Mouse (Mus musculus) urinary bladder, adult 2 months (tissue): Measurements from ENCODE around the gene Msi2. TPM values are rescaled to one million over a fixed set of nuclear protein-coding genes. Genes with fewer than 3 reads are reported as not detected.

Experiments
- DNase-seq: peaks from one replicate; pipeline ENCODE4 v3.0.0; 2022; ENCODE audit warnings: low spot score
- polyA plus RNA-seq: library from polyadenylated mRNA; depleted of rRNA; stranded (reverse); fragments of >200 nt; gene quantifications from 2 replicates; pipeline ENCODE4 v1.2.3, GENCODE M21; 2012

The Msi2 gene
- polyA plus RNA-seq, 1 experiment: 44.7 TPM

GRCm38 (mm10) chr11:88448571-88448970, 269.7 kb downstream of the Msi2 start:
- DNase-seq: no peak

- DNase-seq: no peak
Observed at GRCm38 (mm10) chr11:88447350-88447749, 271.0 kb downstream of the Msi2 start.

DNA sequence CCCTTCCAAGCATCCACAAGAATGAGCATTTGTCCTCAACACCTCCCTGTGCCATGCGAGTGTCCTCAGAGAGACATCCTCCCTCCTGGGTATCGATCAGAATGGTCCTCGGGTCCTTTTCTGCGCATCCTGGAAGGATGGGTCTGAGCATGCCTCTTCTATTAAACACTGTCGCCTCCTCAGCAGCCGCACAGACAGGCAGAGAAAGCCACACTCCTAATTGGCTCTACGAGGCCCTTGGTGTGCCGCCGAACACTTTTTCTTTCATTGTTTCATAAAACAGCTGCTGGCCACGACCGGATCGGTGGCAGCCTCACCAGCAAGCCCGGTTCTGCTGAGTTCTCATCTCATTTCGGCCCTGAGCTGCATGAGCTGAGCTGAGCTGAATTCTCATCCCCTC, 274.4 kb downstream of the Msi2 start:
- DNase-seq: no peak

DNA sequence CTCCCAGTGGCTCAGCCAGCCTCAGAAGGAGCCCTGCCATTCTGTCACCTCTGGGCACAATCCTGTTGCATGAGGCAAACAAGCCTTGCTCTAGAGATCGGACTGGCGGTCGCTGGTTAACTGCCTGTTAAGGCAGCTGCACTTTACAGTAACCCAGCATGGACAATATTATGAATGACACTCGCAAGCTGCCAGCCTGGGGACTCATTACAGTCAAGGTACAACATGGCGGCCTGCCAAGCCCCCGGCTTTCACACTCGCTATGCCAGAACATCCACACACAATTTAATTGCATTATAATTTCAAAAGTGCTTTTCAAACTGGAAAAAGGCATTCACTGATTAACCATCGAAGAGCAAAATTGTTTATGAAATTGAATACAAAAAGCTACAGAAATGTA, 275.0 kb downstream of the Msi2 start:
- no peak for DNase-seq

GRCm38 (mm10) chr11:88441871-88442740, 276.2 kb downstream of the Msi2 start:
- DNase-seq: no peak

DNA sequence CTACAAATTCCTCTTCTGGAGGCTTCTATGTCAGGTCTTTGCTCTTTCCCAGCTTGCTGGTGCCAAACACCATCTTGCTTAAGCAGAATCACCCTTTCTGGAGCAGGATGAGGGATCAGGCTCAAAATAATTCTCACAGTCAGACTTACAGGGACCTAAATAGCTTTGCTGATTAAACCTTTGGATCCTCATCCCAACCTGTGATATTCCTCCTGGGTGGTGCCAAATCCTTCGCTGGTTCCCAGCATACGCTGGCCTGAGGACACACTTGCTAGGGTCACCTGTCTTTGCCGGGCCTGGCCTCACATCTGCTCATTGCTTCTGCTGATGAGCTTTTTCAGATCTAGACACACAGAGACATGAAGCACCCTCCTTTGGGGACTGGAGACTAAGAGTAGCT, 279.7 kb downstream of the Msi2 start:
- DNase-seq: no peak

GRCm38 (mm10) chr11:88436596-88436995, 281.7 kb downstream of the Msi2 start:
- DNase-seq: no peak

DNA sequence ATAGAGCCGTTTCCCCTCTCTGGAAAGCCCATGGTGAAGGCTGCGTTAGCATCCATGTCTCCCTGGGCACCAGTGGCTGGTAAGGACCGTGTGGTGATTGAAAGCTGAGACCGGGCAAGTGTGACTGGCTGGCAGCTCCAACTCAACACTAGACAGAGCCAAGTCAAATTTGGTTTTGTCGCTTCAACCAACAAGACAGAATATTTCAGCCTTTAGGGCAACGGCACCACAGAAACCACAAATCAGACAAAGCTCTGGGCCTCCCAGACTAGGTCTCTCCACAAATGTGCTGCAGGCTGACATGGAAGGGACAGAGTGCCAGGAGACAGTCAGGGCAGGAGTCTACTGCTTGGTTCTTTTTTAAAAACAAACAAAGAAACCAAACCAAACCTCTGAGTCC, 282.8 kb downstream of the Msi2 start:
- DNase-seq: no peak

DNA sequence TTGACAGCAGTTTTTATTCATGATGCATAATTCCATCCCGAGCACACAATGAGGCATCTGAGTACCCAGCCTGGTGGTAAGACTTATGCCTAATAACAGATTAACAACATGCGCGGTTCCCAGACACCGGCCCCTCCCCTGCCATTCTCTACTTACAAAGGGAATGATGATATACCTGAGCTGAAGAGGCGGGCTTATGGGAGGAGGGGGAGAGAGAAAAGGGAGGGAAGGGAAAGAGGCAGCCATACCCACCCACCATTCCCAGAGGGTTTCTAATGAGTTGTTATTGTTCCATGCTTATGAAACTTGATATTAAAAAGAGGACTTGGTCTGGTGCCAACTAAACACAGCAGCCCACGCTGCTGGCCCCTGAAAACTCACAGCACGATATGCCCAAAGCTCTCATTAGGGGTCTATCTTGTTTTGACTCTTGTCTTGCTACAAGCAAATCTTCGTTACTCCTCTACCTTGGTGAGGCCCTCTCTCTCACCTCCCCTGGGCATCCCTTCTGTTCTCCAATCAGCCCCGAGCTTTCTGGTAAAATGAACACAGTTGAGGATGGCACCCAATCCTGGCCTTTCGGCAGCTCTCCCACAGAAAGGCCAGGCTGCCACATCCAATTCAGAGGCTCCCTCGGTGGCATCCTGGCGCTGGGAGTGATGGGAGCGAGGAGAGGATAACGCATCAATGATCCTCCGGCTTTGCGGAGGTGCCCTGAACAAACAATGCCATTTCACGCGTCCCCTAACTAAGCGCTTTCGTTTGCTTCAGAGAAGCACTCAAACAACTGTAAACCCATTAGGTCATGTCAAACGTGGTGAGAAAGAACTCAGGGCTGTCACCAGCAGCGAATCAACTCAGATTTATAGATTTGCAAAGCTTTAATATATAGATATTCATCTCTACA, 286.7 kb downstream of the Msi2 start:
- no peak for DNase-seq

- no peak for DNase-seq
Observed at GRCm38 (mm10) chr11:88430292-88430691, 288.0 kb downstream of the Msi2 start.

DNA sequence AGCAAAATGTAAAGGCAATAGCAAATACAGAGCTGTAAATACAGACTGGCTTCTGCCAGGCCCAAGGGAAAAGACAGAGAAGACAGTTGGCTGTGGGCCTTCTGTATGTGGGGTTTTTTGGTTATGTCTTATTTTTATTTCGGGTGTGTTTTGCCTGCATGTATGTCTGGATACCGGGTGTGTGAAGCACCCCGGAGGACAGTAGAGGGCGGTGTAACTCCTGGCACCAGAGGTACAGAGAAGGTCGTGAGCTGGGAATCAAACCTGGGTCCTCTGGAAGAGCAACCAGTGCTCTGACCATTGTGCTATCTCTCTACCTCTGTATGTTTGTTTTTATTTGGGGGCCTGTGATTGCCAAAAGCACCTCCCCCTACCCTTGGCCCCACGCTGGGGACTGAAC, 288.6 kb downstream of the Msi2 start:
- no peak for DNase-seq

- DNase-seq: no peak
Observed at GRCm38 (mm10) chr11:88425631-88426101, 292.6 kb downstream of the Msi2 start.

- DNase-seq: no peak
Observed at GRCm38 (mm10) chr11:88424034-88424767, 294.1 kb downstream of the Msi2 start.

DNA sequence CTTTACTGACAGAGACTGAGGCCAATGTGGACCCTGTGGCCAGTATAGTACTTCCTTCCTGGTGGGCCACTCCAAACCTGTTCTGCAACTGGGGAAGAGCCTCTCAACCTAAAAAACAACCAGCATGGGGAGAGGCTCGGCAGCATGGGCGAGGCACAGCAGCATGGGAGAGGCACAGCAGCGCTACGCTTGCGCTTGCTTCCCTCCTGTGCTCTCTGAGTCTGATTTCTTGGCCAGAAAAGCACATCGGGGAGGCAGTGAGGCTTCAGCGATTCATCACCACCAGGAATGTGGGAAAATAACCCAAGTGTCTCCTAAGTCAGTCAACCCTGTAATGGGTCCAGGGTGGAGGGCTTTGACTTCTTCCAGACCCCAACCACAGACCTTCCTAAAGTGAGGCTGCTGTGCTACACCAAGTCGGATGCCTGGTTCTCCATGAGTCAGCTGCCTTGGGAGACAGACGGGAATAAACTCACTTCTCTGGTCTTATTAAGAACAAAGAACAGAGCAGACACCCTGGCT, 297.2 kb downstream of the Msi2 start:
- no peak for DNase-seq

DNA sequence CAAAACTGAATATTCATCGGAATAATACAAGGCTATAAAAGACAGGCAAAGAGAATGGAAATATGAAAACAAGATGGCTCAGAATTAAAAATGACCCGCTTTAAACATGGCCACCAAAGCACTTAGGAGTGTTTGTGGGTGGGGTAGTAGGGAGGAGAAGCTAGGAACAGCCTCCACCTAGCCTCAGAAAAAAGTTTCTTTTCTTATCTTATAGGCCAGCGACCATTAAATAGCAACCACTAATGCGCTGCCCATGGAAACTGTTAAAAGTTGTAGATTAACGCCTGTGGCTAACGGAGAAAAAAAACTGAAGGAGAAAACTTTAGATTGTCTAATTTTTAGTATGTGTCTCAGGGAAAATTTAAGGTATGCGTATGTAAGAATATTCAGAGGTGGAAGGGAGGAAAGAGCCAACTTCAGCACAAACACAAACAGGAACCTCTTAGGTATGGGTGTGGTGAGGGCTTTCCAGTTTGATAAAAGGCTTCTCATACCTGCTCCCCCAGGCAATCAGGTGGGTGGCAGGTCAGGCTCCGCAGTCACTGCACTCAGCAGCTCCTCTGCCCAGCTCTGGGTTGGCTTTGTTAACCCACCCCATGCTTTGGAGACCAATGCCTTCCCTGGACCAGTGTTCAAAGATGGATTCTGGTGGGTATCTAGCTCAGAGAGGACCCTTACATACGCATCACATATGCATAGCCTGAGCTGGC, 298.5 kb downstream of the Msi2 start:
- no peak for DNase-seq

DNA sequence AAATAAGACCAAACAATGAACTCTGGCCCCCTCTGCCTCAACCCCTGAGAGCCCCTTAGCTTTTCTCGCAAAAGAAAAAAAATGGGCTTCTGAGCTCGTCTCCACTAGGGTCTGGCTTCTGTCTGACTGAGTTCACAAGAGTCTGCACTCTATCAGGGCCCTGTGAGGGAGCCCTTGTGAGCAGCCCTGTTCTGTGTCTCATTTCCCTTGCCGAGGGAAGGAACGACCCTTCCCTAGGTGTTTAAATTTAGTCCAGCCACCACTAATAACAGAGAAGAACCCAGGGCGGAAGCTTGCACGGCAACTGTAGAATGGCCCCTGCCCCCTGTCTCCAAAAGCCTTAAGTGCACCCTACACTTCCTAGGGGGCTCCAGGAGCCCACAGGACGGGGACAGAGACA, 299.2 kb downstream of the Msi2 start:
- no peak for DNase-seq

- DNase-seq: no peak
Observed at GRCm38 (mm10) chr11:88414157-88414870, 304.0 kb downstream of the Msi2 start.

DNA sequence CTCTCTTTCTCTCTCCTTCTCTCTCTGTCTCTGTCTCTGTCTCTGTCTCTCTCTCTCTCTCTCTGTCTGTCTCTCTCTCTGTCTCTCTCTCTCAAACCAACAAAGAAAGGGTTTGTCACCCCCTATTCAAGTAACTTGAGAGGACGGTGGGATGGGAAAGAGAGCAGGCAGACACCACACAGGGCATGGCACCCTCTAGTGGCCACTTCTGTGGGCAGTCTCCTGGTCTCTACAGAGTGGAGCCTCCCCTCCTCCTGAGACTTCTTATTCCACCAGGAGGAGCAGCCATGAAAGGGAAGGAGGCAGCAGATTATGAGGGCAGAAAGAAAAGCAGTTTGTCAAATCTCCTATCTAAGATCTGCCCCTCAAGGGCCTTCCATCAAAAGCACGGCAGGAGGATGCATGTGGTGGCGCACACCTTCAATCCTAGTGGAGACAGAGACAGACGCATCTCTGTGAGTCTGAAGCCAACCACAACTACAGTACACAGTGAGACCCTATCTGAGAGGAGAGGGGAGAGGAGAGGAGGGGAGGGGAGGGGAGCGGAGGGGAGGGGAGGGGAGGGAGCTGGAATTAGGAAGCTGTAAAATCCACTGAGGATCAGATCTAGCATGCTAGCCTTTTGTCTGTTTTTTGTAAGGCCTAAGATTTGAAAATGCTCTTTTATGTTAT, 305.8 kb downstream of the Msi2 start:
- DNase-seq: no peak

DNA sequence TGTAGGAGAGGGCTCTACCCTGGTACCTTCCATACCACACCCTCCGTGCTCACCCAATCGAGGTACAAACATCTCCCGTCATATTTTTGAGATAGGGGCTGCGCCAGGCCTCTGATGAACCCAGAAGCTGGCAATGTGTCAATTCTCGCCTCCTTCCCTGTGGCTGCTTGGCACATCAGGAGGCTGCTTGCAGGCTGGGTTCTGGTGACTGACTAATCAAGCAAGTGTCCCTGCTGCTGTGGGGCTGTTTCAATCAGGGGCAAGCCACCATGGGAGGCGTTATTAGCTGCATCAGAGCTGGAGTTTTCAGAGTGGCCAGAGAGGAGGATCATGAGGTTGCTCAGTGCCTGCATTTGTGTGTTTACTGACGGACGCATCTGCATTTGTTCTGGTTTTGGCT, 310.0 kb downstream of the Msi2 start:
- no peak for DNase-seq

- DNase-seq: no peak
Observed at GRCm38 (mm10) chr11:88406408-88406915, 311.9 kb downstream of the Msi2 start.
